Mouse (Mus musculus): ENCODE measurements around the gene Pcyox1.

GRCm38 (mm10) chr6:86400972-86401371 lies 4.0 kb upstream of the Pcyox1 start:
- TF ChIP-seq EP300 (IDR thresholded peaks at IDR 0.05; ENCODE audit: low read depth) (no peak), CTCF (IDR thresholded peaks at IDR 0.05; ENCODE audit: low read depth) (peak; percentile 85)

All from liver, postnatal 0 days (tissue).